Mouse (Mus musculus): ENCODE results near the gene Mydgf.

The Mydgf gene

DNA sequence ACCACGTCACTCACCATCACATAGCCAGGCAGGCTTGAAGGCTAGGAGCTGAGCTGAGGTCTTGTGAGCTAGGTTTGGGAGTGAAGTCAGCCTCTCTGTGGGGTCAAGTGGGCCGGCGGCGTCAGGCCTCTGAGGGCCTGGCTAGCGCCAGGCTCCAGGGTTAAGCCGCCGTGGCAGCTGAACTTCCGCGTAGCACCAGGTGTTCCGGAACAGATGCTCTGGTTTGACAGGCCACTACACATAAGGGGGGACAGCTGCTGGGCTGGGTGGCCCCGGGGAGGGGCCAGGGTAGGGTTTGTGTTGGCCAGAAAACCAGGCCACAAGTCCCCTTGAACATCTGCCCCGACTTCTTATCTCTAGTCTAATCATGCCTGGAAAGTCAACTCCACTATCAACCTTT, 36.3 kb downstream of the Mydgf start:
- no peak for DNase-seq (ENCODE audit: extremely low spot score, low read depth, low spot score)

DNA sequence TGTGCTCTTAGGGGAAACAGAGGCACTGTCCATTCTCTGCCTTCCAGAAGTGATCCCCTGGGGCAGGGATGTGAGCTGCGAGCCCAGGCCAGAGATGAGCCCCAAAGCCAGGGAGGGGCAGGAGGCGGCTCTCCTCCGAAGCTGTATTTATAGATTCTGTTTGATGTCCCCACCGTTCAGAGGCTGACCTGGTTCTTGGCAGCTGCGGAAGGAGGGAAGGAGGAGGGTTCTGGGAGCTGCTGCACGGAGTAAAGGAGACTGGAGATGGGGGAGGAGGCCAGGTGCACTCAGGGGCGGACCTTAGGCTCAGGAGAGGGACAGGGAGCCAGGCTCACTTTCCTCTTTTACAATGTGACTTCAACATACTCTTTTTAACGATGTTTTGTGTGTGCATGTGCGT, 37.6 kb downstream of the Mydgf start:
- no peak for DNase-seq (ENCODE audit: extremely low spot score, low read depth, low spot score)

DNA sequence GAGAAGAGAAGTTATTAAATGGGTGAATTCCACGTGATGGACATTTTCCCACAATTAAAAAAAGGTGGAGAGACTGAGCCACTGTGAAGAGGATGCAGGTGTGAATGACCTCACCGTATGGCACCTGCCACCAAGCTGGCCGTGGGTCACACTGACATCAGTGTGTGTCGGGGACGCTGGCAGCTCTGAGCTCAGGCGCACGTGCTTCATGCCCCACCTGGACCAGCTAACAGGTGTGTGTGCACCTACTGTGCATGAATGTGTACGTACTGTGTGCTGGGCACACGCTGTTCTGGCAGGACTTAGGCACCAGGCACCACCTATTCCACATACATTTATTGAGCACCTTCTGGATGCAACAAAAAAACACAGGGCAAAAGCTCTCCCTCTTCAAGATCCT, 39.2 kb downstream of the Mydgf start:
- no peak for DNase-seq (ENCODE audit: extremely low spot score, low read depth, low spot score)

DNA sequence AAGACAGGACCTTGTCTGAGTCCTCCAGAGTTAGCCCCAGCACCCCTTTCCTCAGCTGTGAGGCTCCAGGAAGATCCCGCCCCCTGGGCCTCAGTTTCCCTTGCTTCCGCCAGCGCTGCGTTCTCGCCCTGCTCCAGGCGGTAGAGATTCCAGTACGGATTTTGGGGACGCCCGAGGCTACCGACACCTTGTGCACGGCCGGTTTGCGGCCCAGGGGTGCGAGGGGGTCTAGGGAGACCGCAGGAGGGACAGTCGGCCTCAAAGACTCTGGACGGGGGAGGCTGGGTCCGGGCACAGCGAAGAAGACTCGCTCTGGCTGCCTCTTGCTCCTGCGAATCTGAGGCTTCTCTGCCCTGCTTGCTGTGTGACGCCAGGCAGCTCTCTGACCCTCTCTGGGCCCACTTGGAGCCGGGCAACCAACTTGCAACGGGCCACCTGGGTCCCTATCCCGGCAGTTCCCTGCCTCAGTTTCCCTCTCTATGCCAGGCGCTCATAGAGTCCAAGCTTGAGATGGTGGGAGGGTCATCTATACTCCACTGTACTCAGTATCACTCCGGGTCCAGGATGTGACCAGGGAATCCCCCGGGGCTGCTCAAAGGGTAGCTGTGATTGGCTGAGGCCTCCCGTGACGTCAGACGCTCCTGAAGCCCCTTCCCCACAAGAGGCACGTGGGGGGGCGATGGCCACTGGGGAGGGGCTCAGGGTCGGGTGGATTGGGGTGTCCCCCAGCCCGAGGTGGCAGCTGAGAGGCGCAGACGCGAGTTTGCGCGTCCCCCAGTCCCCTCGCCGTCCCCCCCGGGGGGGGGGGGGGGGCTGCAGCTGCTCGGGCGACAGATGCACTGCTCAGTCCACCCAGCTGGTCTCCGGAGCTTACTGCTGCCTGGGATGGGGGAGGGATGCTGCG, 41.8 kb downstream of the Mydgf start:
- no peak for DNase-seq (ENCODE audit: extremely low spot score, low read depth, low spot score)

DNA sequence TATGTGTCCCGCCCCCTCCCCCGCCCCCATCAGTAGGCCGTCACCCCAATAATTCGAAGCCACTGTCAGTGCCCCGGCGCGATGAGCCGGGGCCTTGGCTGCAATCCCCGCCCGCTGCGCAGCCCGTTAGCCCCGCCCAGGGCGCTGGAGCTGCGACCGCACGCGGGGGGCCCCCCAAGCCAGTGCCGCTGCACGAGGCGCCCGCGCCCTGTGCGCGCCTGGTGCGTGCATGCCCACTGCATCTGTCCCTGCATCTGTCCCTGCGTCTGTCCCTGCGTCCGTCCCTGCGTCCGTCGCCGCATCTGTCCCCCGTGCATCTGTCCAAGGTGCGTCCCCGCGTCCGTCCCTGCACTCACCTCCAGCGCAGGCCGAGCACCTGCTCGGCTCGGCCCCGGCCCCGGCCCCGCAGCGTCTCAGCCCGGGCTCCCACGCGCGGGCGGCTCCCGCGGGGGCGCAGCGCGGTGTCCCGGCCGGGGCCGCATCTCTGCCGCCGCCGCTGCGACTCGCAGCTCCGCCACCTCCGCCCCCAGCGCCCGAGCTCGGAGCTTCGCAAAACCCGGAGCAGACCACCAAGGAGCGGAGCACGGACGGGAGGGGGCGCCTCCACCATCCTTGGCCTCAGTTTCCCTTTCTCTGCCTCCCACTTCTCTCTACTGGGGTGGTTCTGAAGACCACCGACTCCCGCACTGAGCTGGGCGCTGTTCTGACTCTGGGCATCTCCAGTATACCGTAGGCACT, 43.7 kb downstream of the Mydgf start, which contains the start of gene Sema6b:
Gene Sema6b (minus strand): TSS at position 486 of the 738 bp plus-strand sequence.
- DNase-seq (ENCODE audit: extremely low spot score, low read depth, low spot score): no peak

DNA sequence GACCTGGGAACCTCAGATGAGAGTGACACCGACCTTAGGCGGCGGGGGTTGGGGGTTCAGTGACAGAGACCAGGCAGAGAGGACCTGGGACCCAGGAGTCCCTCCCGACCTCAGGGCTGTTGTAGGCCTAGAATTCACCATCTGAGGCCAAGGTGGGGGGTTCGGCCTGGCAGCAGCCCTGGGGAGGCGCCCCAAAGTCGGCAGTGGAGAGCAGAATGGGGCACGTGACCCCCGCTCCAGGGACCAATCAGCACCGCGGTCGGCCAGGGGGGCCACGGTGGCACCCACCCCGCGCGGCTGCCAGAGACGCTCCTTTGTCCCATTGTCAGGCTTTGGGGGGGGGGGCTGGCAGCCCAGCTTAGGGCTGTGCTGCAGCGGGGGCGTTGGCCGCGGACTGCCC, 44.4 kb downstream of the Mydgf start:
- DNase-seq (ENCODE audit: extremely low spot score, low read depth, low spot score): no peak

DNA sequence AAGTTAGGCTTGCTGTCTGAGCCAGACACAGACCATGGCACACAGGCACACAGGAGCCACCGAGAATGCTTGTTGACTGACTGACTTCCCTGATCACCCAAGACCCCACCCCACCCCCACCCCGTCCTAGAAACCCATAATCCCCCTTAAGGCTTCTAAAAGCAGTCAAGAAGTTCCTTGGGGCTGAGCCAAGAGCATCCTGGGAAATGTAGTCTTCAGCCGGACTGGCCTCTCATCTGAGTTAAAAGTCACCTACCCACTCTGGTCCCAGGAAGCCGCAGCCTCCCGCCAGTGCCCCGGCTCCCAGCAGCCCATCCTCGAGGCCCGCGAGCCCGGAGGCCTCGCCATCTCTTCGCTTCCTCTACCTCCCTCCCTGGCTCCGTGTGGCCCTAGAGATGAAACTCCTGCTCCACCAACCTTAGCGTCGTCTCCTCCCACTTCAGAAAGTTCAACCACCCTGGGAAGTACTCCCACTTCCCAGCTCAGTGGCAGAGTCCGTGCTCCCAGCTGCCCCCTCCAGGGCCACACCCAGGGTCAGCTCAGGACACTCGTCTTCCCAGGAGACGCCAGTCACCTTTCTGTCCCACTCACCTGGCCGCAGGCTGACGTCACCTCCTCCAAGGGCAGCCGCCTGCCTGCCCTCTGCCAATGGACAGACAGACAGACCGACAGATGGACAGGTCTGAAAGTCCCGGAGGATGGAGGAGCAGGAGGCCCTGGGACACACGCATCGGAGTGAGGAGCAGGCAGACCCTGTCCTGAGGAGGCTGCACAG, 45.7 kb downstream of the Mydgf start:
- no peak for DNase-seq (ENCODE audit: extremely low spot score, low read depth, low spot score)

DNA sequence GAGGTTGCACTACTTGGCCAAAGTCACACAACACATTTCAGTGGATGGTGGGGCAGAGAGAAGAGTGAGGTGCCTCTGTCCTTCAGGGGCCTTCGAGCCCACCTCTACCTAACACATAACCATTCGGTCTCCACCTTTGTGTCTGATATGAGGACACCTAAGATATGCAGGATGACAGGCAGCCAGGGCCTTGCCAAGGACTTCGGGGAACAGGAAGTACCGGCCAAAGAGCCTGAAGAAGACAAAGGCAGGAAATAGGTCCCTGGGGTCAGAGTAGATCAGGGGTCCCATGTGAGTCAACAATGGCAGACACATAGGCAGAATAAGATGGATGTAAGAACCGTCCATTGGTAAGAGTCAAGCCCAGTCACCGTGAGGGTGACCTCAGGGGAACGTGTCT, 47.2 kb downstream of the Mydgf start:
- no peak for DNase-seq (ENCODE audit: extremely low spot score, low read depth, low spot score)

DNA sequence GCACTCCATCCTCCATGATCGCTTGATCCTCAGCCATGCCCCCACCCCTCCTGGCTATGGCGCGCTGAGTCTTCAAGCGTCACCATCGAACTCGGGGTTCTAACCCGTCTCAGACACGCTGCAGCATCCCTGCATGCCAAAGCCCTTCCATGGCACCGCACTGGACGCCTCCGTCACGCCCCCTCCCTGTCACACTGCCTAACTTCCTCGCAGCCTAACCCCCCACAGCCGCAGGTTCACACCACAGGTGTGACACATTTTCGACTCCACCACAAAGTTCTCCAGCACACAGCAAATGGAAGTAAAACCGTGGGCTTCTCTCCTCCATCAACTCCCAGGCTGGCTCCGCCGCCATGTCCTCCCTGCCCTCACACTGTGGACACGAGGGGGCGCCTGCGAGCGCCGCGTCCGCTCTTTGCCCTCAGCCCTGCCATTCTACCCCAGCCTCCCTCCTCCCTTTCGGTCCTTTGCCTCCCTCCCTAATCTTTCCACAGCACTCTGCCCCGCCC, 49.2 kb downstream of the Mydgf start:
- no peak for DNase-seq (ENCODE audit: extremely low spot score, low read depth, low spot score)

DNA sequence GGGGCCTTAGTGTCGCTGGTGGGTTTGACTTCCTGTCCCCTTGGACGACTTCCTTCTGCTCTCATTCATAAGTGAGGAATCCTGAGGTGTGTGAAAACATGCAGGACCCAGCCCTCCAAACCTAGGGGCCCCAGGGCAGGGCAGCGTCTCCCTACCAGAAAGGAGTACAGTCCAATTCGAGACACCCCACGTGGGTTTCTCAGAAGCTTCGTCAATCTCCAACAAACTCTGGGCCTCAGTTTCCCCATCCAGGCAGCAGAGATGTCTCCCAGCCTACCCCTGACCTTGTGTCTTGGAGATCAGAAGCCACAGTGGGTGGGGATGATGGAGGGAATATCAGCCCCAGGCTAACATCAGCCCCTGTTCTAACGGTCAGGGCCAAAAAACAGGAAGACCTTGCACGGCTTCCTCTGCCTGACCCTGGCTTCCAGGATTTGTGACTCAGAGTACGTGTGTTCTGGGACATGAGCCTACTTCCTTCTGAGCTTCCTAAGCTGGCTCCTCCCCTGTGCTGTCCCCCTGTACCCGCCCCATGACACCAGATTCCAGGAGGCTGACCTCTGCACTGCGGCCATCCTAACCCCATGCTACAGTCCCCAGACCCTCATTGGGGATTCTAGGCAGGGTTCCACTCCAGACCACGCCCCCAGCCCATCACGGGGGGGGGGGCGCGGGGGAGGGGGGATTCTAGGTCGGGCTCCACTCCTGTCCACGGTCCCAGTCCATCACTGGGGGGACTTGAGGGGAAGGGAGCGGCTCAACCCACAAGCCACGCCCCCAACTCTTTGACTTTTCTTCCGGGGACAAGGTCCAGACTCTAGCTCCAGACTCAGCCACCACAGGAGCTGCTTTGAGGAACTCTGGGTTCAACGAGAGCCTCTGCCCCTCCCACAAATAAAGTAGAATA, 50.0 kb downstream of the Mydgf start:
- no peak for DNase-seq (ENCODE audit: extremely low spot score, low read depth, low spot score)

DNA sequence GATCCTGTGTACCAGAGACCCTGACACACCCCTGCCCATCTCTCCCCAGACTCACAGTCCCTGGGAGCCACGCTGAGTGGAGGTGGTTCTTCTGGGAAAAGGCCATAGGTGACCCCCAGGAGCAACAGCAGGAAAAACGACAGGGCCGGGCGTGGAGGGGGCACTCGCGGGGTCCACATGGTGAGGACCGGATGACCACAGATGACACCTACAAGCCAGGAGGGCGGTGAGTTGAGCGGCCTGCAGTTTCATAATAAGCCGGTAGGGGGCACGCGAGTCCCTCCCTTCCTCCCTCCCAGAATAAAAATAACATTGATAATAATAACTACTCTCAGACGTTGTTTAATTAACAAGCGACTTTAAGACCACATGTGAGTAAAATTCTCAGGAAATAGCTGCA, 51.1 kb downstream of the Mydgf start:
- DNase-seq (ENCODE audit: extremely low spot score, low read depth, low spot score): no peak

DNA sequence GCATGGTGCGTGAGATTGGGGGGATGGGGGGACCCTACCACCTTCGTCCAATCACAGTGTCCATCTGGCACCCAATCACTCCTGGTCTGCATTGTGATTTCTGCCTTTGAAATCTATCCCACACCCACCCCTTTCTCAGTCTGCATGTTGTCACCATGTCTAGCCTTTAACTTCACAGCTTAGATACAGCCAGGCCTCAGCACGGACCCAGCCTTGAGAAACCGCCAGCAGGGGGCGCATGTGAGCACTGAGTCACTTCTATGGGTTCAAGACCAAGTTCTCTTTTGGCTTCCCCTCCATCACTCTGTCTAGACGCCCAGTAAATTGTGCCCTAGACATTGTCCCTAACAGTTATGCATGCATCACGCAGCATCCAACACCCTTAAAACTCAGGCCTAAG, 51.9 kb downstream of the Mydgf start:
- no peak for DNase-seq (ENCODE audit: extremely low spot score, low read depth, low spot score)

DNA sequence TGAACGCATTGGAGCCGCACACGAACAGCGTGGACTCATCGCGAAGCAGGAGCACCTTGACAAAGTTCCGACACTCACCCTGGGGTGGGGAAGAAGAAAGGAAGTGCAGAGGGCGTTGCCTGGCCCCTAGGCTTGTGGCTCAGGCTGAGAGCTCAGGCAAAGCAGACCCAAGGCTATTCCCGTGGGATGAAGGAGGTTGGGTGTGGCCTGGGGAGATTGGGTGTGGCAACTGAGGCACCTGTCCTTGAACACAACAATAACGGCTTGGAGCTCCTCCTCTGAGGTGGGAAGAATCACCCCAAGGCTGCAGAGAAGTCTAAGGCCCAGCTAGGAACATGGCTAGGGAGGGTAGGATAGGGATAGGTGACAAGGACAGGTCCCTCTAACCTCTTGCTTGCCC, 52.6 kb downstream of the Mydgf start:
- no peak for DNase-seq (ENCODE audit: extremely low spot score, low read depth, low spot score)

DNA sequence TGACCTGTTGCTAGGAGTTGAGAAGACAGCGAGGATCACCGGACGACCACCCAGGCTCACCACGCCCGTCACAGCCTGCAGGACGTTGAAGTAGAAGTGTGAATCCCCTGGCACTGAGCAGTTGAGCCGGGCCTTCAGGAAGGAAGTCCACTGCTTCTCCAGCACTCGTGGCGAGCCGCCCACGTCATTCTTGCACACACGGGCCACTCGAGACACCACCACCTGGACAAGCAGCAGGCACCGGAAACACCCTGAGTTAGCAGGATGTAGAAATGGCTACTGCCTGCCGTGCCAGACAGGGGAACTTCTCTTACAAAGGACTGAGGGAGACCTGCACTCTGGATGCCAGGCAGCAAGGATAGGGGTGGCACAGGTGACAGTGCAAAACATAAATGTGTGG, 55.5 kb downstream of the Mydgf start:
- no peak for DNase-seq (ENCODE audit: extremely low spot score, low read depth, low spot score)

DNA sequence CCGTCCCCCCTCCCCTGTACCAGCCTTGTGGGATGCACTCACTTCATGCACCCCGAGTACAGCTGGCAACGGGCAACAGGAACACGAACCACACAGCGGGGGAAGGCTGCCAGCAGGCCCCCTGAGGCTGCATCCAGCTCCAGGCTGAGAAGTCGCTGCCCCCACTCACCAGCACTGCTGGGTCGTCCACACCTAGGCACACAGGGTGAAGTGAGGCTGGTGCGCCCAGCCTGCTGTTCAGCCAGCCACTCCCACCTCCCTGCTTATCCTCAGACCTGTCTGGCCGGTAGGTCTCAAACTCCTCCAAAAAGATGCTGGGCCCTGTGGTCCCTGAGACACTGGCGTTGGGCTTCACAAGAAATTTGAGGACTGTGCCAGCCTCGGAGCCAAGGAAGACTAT, 57.5 kb downstream of the Mydgf start:
- DNase-seq (ENCODE audit: extremely low spot score, low read depth, low spot score): no peak

Data from hindlimb bud, embryonic 11.5 days (tissue).